Mouse (Mus musculus): ENCODE data around the gene Tmem123.

DNA sequence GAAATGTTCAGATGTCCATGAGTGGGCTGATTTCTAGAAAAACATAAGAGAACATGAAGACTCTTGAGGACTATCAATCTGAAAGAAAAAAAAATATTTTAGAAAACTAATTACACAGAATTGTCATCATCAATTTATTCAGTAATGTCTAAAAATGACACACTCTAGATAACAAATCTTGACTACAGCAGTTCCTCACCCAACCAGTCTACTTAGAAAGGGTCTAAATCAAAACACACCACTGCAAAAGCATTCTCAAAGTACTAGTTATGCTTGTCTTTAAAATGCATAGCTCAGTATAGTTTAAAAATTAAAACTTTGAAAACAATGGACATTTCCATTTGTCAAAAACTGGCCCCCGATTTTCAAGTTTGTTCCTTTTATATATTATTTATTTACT is 71.5 kb downstream of the Tmem123 start:
- TF ChIP-seq POLR2A (IDR thresholded peaks at IDR 0.05; ENCODE audit: low read depth, low read length) = no peak
- TF ChIP-seq CTCF (IDR thresholded peaks at IDR 0.05; ENCODE audit: borderline replicate concordance, insufficient read depth, low read length) = no peak

All from embryonic fibroblast, embryonic 13.5 days (primary cell).